Mouse (Mus musculus) cerebellum, postnatal 14 days (tissue): ENCODE results near the gene Syn2.

Experiments
- DNase-seq, 2 experiments: peaks; one replicate each; pipeline ENCODE4 v3.0.0; 2021; ENCODE audit warnings: mixed read lengths in 2 of 2

The Syn2 gene

GRCm38 (mm10) chr6:115134501-115135331 lies at the start of gene Syn2:
TSS of gene Syn2 (plus strand) at chr6:115134902.
- DNase-seq: peak; percentile 97 to 98

DNA sequence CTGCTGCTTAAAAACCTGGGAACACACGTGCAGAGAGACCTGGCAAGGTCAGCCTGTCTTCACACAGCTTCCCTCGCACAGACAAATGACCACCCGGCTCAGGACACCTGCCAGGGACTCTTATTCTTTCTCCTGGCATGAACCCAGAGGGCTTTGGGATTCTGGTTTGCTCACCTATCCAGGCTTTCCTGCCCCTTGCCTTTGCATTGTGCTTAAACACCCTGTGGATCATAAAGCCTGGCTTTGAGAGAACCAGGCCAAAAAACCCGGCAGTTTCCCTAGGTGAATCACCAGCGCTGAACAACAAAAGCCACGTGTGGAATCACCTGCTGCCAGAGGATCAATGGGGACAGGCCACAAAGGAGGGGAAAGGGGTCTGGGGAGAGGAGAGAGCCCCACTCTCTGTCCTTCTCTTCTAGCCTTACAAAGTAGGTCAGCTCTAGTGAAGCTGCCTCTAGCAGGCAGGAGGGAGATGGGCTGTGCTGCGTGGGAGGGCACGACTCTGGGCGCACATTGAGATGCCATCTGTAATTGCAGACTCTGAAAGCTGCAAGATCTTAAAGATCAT lies 49.3 kb upstream of the Syn2 start:
- peak; percentile 83 to 88 for DNase-seq

DNA sequence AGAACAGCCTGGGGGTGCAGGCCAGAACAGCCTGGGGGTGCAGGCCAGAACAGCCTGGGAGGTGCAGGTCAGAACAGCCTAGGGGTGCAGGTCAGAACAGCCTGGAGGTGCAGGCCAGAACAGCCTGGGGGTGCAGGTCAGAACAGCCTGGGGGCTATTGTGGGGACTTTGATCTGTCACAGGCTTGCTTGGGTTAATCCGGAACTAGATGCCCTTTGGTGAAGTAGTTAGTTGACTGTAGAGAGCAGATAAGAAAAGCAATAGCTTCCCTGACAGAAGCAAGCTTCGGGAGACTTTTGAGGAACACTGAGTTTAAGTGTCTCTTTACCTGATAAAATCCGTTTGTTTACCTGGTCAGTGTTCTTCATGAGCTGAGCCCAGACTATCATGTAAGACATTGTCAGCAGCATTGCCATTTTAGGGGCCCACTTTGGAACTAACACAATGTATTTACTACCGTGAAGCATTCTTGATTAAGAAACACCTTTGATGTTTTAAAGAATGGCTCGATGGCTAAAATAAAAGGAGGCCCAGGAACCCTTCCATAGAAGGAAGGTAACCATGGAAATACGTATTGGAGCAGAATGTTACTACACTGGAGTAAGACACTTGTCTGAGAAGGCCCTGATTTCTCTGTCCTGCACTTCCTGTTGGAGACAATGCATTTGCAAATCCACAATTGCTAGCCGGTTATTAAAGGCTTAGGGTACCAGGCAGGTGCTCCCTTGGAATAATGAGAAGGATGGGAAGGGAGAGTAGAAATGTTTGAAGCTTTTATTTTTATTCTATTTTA lies 46.2 kb upstream of the Syn2 start:
- no peak for DNase-seq

- no peak for DNase-seq
These were observed 43.0 kb upstream of the Syn2 start for GRCm38 (mm10) chr6:115091737-115092136.

- DNase-seq: no peak
These were observed 32.2 kb upstream of the Syn2 start for GRCm38 (mm10) chr6:115102542-115102941.

- no peak for DNase-seq
These were observed 23.3 kb upstream of the Syn2 start for GRCm38 (mm10) chr6:115111426-115111825.

GRCm38 (mm10) chr6:115122181-115122580 lies 12.5 kb upstream of the Syn2 start:
- DNase-seq: peak in 1 of 2 experiments; percentile 35

- DNase-seq: peak; percentile 61
These were observed 11.2 kb upstream of the Syn2 start for GRCm38 (mm10) chr6:115123262-115124201.

DNA sequence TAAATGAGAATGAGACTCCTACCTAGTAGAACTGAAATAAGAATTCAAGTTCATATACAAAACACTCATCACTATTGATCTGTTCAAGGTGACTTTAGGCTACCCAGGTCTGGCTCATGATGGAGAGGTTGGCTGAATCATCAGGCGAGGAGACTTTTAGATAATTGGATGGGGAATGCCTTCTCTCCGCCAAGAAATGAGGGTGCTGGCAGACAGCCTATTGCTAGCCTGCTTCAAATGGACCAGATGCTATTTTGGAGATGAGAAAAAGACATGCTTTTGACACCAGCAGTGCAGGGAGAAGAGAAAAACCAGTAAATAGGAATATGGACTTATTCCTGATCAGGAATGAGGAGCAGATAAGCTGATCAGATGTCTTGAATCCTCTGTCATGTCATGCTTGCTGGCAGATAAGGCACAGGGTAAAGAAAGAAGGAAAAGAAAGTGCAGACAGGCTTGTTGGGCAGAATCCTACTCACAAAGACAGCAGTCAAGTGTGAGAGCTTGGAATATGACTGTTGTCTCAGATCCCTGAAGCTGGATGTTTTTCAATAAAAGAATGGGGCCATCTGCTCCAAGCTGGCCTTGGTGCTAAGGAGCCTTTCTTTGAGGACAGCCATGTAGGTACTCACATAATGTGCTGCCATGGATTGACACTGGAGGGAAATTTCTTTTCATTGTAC lies 9.9 kb upstream of the Syn2 start:
- DNase-seq: peak; percentile 96

- DNase-seq: no peak
These were observed 9.4 kb upstream of the Syn2 start for GRCm38 (mm10) chr6:115125358-115125720.

DNA sequence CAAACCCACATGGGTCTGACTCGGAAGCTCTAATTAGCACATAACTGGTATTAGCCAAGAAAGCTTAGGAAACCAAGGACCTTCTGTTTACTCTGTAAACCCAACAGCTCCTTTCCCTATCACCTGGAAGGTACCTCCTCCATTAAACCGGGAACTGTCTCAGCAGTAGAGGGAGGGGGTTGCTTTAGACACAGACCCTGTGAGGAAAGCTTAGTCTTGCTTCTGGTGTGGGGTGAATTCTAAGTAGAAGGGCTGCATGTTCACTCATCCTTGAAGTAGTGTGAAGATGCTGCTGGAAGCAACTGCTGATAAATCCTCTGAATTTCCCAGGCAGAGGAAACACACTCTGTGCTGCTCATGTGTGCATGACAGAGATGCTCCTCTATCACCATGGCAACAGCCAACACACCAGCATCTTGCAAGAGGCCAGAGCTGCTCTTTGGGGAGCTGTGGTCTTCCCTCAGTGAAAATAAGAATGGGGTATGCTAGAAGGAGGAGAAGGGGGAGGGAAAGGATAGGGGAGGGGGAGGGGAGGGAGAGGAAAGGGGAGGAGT lies 8.4 kb upstream of the Syn2 start:
- peak; percentile 60 to 66 for DNase-seq

GRCm38 (mm10) chr6:115126851-115127250 lies 7.9 kb upstream of the Syn2 start:
- DNase-seq: no peak

GRCm38 (mm10) chr6:115127255-115127824 lies 7.4 kb upstream of the Syn2 start:
- DNase-seq: peak; percentile 44 to 47

GRCm38 (mm10) chr6:115135332-115135649 lies 589 bp downstream of the Syn2 start:
- DNase-seq: peak in 1 of 2 experiments; percentile 60

DNA sequence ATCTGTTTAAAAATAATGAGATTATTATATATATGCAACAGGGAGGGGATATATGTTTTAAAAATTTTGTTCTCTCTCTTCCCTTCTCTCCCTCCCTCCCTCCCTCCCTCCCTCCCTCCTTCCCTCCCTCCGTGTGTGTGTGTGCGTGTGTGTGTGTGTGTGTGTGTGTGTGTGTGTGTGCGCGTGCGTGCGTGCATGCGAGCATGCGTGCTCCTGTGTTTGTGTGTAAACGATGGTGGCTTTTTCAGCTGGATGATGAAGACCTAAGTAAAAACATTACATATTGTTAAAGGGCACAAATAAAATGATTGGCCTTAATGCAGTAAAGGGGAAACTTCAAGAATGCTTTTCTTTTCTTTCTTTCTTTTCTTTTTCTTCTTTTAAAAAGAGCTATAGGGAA lies 1.5 kb downstream of the Syn2 start:
- peak in 1 of 2 experiments; percentile 45 for DNase-seq

DNA sequence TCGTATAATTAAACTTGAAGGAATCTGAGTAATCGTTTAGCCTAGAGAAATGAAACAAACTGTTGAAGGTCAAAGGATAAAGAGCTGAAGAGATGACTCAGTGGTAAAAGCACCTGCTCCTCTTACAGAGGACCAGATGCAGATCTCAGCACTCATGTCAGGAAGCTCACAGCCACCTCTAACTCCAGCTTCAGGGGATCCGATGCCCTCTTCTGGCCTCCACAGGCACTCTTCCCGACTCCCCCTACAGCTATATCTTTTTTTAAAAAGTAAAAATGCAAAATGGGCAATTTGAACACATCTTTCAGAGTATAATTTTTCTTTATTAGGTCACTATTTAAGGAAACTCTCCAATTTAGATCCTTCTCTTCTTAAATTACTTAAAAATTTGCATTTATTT lies 6.7 kb downstream of the Syn2 start:
- no peak for DNase-seq

GRCm38 (mm10) chr6:115161175-115161574 lies 26.5 kb downstream of the Syn2 start:
- DNase-seq: no peak

DNA sequence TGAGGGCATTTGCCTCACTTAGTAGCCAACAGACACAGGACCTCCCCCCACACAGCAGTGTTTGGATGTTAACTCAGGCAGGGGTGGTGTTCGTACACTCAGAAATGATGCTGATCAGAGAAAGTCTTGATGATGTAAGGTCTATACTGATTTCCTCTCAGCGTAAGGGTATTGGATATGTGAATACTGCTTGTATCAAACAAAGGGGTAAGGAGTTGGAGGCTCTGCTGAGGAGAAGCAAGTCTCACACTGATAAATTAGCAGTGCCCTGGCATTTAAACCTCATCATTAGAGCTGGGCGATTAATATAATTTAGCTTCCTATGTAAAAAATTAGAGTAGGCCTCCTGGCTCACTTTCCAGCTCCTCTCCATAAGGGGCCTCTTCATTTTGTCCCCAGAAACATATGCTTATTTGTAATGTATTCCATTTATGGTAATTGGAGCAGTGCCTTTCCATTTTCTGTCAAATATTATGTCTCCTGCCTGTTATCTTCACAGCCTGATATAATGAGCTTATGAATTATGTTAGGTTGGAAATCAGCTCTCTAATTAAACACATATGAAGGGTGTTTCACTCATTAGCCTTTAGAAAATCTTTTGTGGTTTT lies 31.3 kb downstream of the Syn2 start:
- DNase-seq: no peak

GRCm38 (mm10) chr6:115168921-115169320 lies 34.2 kb downstream of the Syn2 start:
- DNase-seq: peak; percentile 55 to 86

DNA sequence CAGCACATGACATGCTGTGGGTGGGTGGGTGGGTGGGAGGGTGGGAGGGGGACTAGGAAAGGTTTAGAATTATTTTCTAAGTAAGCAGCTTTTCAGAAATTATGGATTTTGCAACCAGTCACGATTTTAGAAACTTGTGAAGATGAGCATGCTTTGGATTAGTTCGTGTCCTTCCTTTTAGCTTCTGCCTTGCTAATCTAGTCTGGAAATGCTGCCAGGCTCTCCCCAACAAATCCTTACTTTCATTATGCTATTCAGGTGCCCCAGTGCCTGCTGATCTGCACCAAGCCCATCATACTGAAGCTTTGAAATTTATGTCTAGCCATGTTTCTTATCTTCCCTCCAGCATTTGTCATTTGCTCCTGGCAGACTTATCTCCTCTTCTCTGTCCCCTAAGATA lies 34.8 kb downstream of the Syn2 start:
- no peak for DNase-seq

- peak; percentile 48 to 49 for DNase-seq
These were observed 40.1 kb downstream of the Syn2 start for GRCm38 (mm10) chr6:115174845-115175244.
